Mouse (Mus musculus) small intestine, adult 2 months (tissue): ENCODE results near the gene Klhl22.

Experiments
- CTCF ChIP-seq: fragments of 200-500 bp; IDR thresholded peaks from 2 replicates; pipeline ENCODE4 v1.5.1; 2012; ENCODE audit warnings: low read depth, mild to moderate bottlenecking, control low read depth, inconsistent platforms, low read length, moderate library complexity, mixed read lengths; ENCODE audit not compliant: insufficient replicate concordance, insufficient read length; ENCODE audit errors: extremely low read depth
- POLR2A ChIP-seq: fragments of 200-500 bp; IDR thresholded peaks from 2 replicates; pipeline ENCODE4 v1.6.1; 2012; ENCODE audit warnings: low read depth, mild to moderate bottlenecking, control low read depth, inconsistent platforms, low read length, moderate library complexity

- TF ChIP-seq POLR2A (no peak), CTCF (no peak)
These were observed 9.4 kb downstream of the Klhl22 start for GRCm38 (mm10) chr16:17768834-17769233.
